Mouse (Mus musculus): ENCODE results near the gene Rgcc. TPM values are rescaled to one million over a fixed set of nuclear protein-coding genes. Genes with fewer than 3 reads are reported as not detected.

The Rgcc gene
- polyA plus RNA-seq (2015; fragmentation: Nextera tagmentation; extraction: Ambion mirVana): 173 and 176 TPM in 2 replicates

- Histone ChIP-seq H3K4me2 (ENCODE audit: low read depth, low read length) (peak within 1 kb of the TSS; percentile 82), H3K36me3 (ENCODE audit: control insufficient read depth, insufficient read depth, low read length) (no peaks in the 10 kb centered on the region), H3K27ac (ENCODE audit: low read length) (peak within 1 kb of the TSS; percentile 76), H3K27me3 (ENCODE audit: control insufficient read depth, insufficient read depth, low read depth, low read length) (no peaks in the 10 kb centered on the region), H3K9ac (ENCODE audit: low read length) (peak within 1 kb of the TSS; percentile 74), H3K4me1 (replicated peaks; ENCODE audit: control insufficient read depth, insufficient read depth, low read length) (peaks cover 16% of the 10 kb centered on the region), H3K9me3 (ENCODE audit: control insufficient read depth, low read length) (no peaks in the 10 kb centered on the region), H3K4me3 (ENCODE audit: low read length) (peak within 1 kb of the TSS; percentile 64)
- peak; percentile 97 for ATAC-seq (ENCODE audit: low read depth)
- 0% methylated on average over 31 of the region's 34 CpGs for WGBS
Observed at GRCm38 (mm10) chr14:79301466-79301875, at the start of gene Rgcc. Rgcc (minus strand) TSS chr14:79301645.

- no peak overlapping the region for H3K4me2 ChIP-seq (ENCODE audit: low read depth, low read length)
- no peak overlapping the region for H3K27ac ChIP-seq (ENCODE audit: low read length)
- WGBS: 70% methylated on average over 3 of the region's 3 CpGs
- H3K4me1 ChIP-seq (replicated peaks; ENCODE audit: control insufficient read depth, insufficient read depth, low read length): no peaks in the 10 kb centered on the region
- ATAC-seq (ENCODE audit: low read depth): no peak
- no peak overlapping the region for H3K4me3 ChIP-seq (ENCODE audit: low read length)
- no peaks in the 10 kb centered on the region for H3K27me3 ChIP-seq (ENCODE audit: control insufficient read depth, insufficient read depth, low read depth, low read length)
- no peak overlapping the region for H3K9ac ChIP-seq (ENCODE audit: low read length)
- no peaks in the 10 kb centered on the region for H3K9me3 ChIP-seq (ENCODE audit: control insufficient read depth, low read length)
- H3K36me3 ChIP-seq (ENCODE audit: control insufficient read depth, insufficient read depth, low read length): peaks cover 45% of the 10 kb centered on the region
Observed at GRCm38 (mm10) chr14:79346384-79346783, 44.9 kb upstream of the Rgcc start.

GRCm38 (mm10) chr14:79335613-79336012, 34.2 kb upstream of the Rgcc start:
- H3K4me1 ChIP-seq (replicated peaks; ENCODE audit: control insufficient read depth, insufficient read depth, low read length): 0 out of 2 replicates have a peak, but pooled peaks cover 4% of the 10 kb centered on the region
- no peaks in the 10 kb centered on the region for H3K27me3 ChIP-seq (ENCODE audit: control insufficient read depth, insufficient read depth, low read depth, low read length)
- H3K9ac ChIP-seq (ENCODE audit: low read length): no peak overlapping the region
- no peak overlapping the region for H3K4me2 ChIP-seq (ENCODE audit: low read depth, low read length)
- H3K4me3 ChIP-seq (ENCODE audit: low read length): no peak overlapping the region
- no peak overlapping the region for H3K27ac ChIP-seq (ENCODE audit: low read length)
- peaks cover 32% of the 10 kb centered on the region for H3K36me3 ChIP-seq (ENCODE audit: control insufficient read depth, insufficient read depth, low read length)
- 92% methylated on average over 3 of the region's 3 CpGs for whole genome bisulfite sequencing
- H3K9me3 ChIP-seq (ENCODE audit: control insufficient read depth, low read length): no peaks in the 10 kb centered on the region
- ATAC-seq (ENCODE audit: low read depth): no peak

GRCm38 (mm10) chr14:79331936-79332335, 30.5 kb upstream of the Rgcc start:
- H3K4me3 ChIP-seq (ENCODE audit: low read length): no peak overlapping the region
- no peaks in the 10 kb centered on the region for H3K27me3 ChIP-seq (ENCODE audit: control insufficient read depth, insufficient read depth, low read depth, low read length)
- 57% methylated on average over 7 of the region's 7 CpGs for WGBS
- no peak overlapping the region for H3K4me2 ChIP-seq (ENCODE audit: low read depth, low read length)
- H3K36me3 ChIP-seq (ENCODE audit: control insufficient read depth, insufficient read depth, low read length): peaks cover 15% of the 10 kb centered on the region
- 0 out of 2 replicates have a peak, but pooled peaks have one; percentile 20 for ATAC-seq (ENCODE audit: low read depth)
- H3K9me3 ChIP-seq (ENCODE audit: control insufficient read depth, low read length): no peaks in the 10 kb centered on the region
- 0 out of 2 replicates have a peak, but pooled peaks cover 4% of the 10 kb centered on the region for H3K4me1 ChIP-seq (replicated peaks; ENCODE audit: control insufficient read depth, insufficient read depth, low read length)
- H3K9ac ChIP-seq (ENCODE audit: low read length): no peak overlapping the region
- no peak overlapping the region for H3K27ac ChIP-seq (ENCODE audit: low read length)

- Histone ChIP-seq H3K4me3 (ENCODE audit: low read length) (peak overlapping the region; percentile 11), H3K27ac (ENCODE audit: low read length) (no peak overlapping the region), H3K4me2 (ENCODE audit: low read depth, low read length) (peak overlapping the region; percentile 16), H3K27me3 (ENCODE audit: control insufficient read depth, insufficient read depth, low read depth, low read length) (no peaks in the 10 kb centered on the region), H3K9me3 (ENCODE audit: control insufficient read depth, low read length) (no peaks in the 10 kb centered on the region), H3K9ac (ENCODE audit: low read length) (no peak overlapping the region), H3K4me1 (replicated peaks; ENCODE audit: control insufficient read depth, insufficient read depth, low read length) (0 out of 2 replicates have a peak, but pooled peaks cover 4% of the 10 kb centered on the region), H3K36me3 (ENCODE audit: control insufficient read depth, insufficient read depth, low read length) (peaks cover 7% of the 10 kb centered on the region; the same call in 1 of the 2 replicates)
- ATAC-seq (ENCODE audit: low read depth): peak; percentile 59; the same call in 1 of the 2 replicates
- WGBS: 48% methylated on average over 16 of the region's 16 CpGs
Observed at GRCm38 (mm10) chr14:79330944-79331561, 29.6 kb upstream of the Rgcc start.

- H3K27me3 ChIP-seq (ENCODE audit: control insufficient read depth, insufficient read depth, low read depth, low read length): no peaks in the 10 kb centered on the region
- no peak overlapping the region for H3K9ac ChIP-seq (ENCODE audit: low read length)
- no peaks in the 10 kb centered on the region for H3K9me3 ChIP-seq (ENCODE audit: control insufficient read depth, low read length)
- H3K36me3 ChIP-seq (ENCODE audit: control insufficient read depth, insufficient read depth, low read length): no peaks in the 10 kb centered on the region
- no peak overlapping the region for H3K27ac ChIP-seq (ENCODE audit: low read length)
- H3K4me3 ChIP-seq (ENCODE audit: low read length): no peak overlapping the region
- H3K4me2 ChIP-seq (ENCODE audit: low read depth, low read length): no peak overlapping the region
- no peak for ATAC-seq (ENCODE audit: low read depth)
- 0 out of 2 replicates have a peak, but pooled peaks cover 2% of the 10 kb centered on the region for H3K4me1 ChIP-seq (replicated peaks; ENCODE audit: control insufficient read depth, insufficient read depth, low read length)
- WGBS: 21% methylated on average over 5 of the region's 5 CpGs
Observed at GRCm38 (mm10) chr14:79327033-79327432, 25.6 kb upstream of the Rgcc start.

GRCm38 (mm10) chr14:79324112-79324840, 22.8 kb upstream of the Rgcc start:
- no peak for ATAC-seq (ENCODE audit: low read depth)
- no peak overlapping the region for H3K27ac ChIP-seq (ENCODE audit: low read length)
- no peak overlapping the region for H3K9ac ChIP-seq (ENCODE audit: low read length)
- H3K9me3 ChIP-seq (ENCODE audit: control insufficient read depth, low read length): no peaks in the 10 kb centered on the region
- no peaks in the 10 kb centered on the region for H3K36me3 ChIP-seq (ENCODE audit: control insufficient read depth, insufficient read depth, low read length)
- H3K4me2 ChIP-seq (ENCODE audit: low read depth, low read length): no peak overlapping the region
- 0 out of 2 replicates have a peak, but pooled peaks cover 3% of the 10 kb centered on the region for H3K4me1 ChIP-seq (replicated peaks; ENCODE audit: control insufficient read depth, insufficient read depth, low read length)
- 72% methylated on average over 10 of the region's 10 CpGs for WGBS
- no peaks in the 10 kb centered on the region for H3K27me3 ChIP-seq (ENCODE audit: control insufficient read depth, insufficient read depth, low read depth, low read length)
- H3K4me3 ChIP-seq (ENCODE audit: low read length): no peak overlapping the region

GRCm38 (mm10) chr14:79321881-79322280, 20.4 kb upstream of the Rgcc start:
- Histone ChIP-seq H3K9me3 (ENCODE audit: control insufficient read depth, low read length) (no peaks in the 10 kb centered on the region), H3K36me3 (ENCODE audit: control insufficient read depth, insufficient read depth, low read length) (no peaks in the 10 kb centered on the region), H3K9ac (ENCODE audit: low read length) (no peak overlapping the region), H3K4me2 (ENCODE audit: low read depth, low read length) (no peak overlapping the region), H3K27ac (ENCODE audit: low read length) (no peak overlapping the region), H3K27me3 (ENCODE audit: control insufficient read depth, insufficient read depth, low read depth, low read length) (no peaks in the 10 kb centered on the region), H3K4me3 (ENCODE audit: low read length) (no peak overlapping the region), H3K4me1 (replicated peaks; ENCODE audit: control insufficient read depth, insufficient read depth, low read length) (0 out of 2 replicates have a peak, but pooled peaks cover 3% of the 10 kb centered on the region)
- WGBS: 76% methylated on average over 5 of the region's 5 CpGs
- no peak for ATAC-seq (ENCODE audit: low read depth)

GRCm38 (mm10) chr14:79321152-79321551, 19.7 kb upstream of the Rgcc start:
- 17% methylated on average over 8 of the region's 8 CpGs for WGBS
- no peaks in the 10 kb centered on the region for H3K27me3 ChIP-seq (ENCODE audit: control insufficient read depth, insufficient read depth, low read depth, low read length)
- ATAC-seq (ENCODE audit: low read depth): peak; percentile 80
- no peak overlapping the region for H3K9ac ChIP-seq (ENCODE audit: low read length)
- no peak overlapping the region for H3K4me3 ChIP-seq (ENCODE audit: low read length)
- H3K4me2 ChIP-seq (ENCODE audit: low read depth, low read length): no peak overlapping the region
- H3K36me3 ChIP-seq (ENCODE audit: control insufficient read depth, insufficient read depth, low read length): no peaks in the 10 kb centered on the region
- H3K27ac ChIP-seq (ENCODE audit: low read length): no peak overlapping the region
- H3K9me3 ChIP-seq (ENCODE audit: control insufficient read depth, low read length): no peaks in the 10 kb centered on the region
- H3K4me1 ChIP-seq (replicated peaks; ENCODE audit: control insufficient read depth, insufficient read depth, low read length): 0 out of 2 replicates have a peak, but pooled peaks cover 3% of the 10 kb centered on the region
